Mouse (Mus musculus) embryonic fibroblast, embryonic 13.5 days (primary cell): ENCODE measurements around the gene Stum.

ENCODE experiments used
- CTCF ChIP-seq: IDR thresholded peaks from 2 replicates; pipeline ENCODE4 v1.5.1; 2011; ENCODE audit warnings: mild to moderate bottlenecking, control low read depth, low read length, moderate library complexity, borderline replicate concordance; ENCODE audit not compliant: insufficient read depth
- POLR2A ChIP-seq: IDR thresholded peaks from 2 replicates; pipeline ENCODE4 v1.6.1; 2011; ENCODE audit warnings: low read depth, mild to moderate bottlenecking, control low read depth, low read length, moderate library complexity

DNA sequence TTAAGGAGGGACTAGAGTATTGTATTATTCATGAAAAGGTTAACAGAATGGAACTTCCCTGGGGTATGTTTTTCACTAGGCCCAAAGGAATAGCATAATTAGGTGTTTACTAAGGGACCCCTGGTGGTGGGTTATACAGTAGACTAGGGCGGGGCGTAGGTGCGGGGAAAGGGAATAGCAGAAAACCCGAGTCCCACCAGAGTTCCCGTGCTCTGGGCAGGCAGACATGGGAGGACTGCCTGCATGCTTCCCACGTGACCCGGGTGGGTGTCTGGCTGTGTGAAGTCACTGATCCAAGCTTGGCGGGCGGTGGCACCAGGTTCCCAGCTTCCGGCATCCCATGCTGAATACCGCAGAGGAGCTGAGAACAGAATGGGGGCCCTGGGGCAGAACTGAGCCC lies 49.4 kb upstream of the Stum start:
- TF ChIP-seq CTCF (no peak), POLR2A (no peak)
